Mouse (Mus musculus): ENCODE measurements around the gene Slc25a44.
"Not testable (repeated sequence)": the region's sequence is repeated elsewhere in the genome, so short reads cannot be mapped to it uniquely, and the experiment has no call there.

- TF ChIP-seq CTCF (IDR thresholded peaks at IDR 0.05; ENCODE audit: borderline replicate concordance, extremely low read depth, insufficient read depth, insufficient read length); POLR2A (IDR thresholded peaks at IDR 0.05; ENCODE audit: borderline replicate concordance, extremely low read depth, insufficient read depth, insufficient read length, poor library complexity, severe bottlenecking): not testable (repeated sequence)
Observed at GRCm38 (mm10) chr3:88366830-88367428, 58.0 kb downstream of the Slc25a44 start.

Data from brain, embryonic 14.5 days (tissue).